Mouse (Mus musculus): ENCODE measurements around the gene Kcnab1. TPM values are rescaled to one million over a fixed set of nuclear protein-coding genes. Genes with fewer than 3 reads are reported as not detected.
"Not testable (repeated sequence)": the region's sequence is repeated elsewhere in the genome, so short reads cannot be mapped to it uniquely, and the experiment has no call there.

Kcnab1 gene
- polyA plus RNA-seq, 1 experiment: 0.05 TPM

GRCm38 (mm10) chr3:65385771-65386170 lies 276.6 kb downstream of the Kcnab1 start:
- Histone ChIP-seq H3K36me3 (ENCODE audit: control insufficient read depth, insufficient read depth, low read length) (peaks cover 58% of the 10 kb centered on the region), H3K27me3 (ENCODE audit: control insufficient read depth, insufficient read depth, low read length) (no peaks in the 10 kb centered on the region), H3K27ac (ENCODE audit: insufficient read depth, low read depth, low read length) (no peak overlapping the region), H3K4me1 (ENCODE audit: control insufficient read depth, insufficient read depth, insufficient read length, low read length) (no peaks in the 10 kb centered on the region), H3K4me3 (ENCODE audit: low read depth, low read length) (no peak overlapping the region)
- TF ChIP-seq POLR2A (IDR thresholded peaks at IDR 0.05; ENCODE audit: low read depth, low read length) (no peak), CTCF (IDR thresholded peaks at IDR 0.05; ENCODE audit: extremely low read depth, insufficient read length, insufficient replicate concordance, low read depth, low read length) (no peak)

GRCm38 (mm10) chr3:65391222-65391783 lies 282.1 kb downstream of the Kcnab1 start:
- no peaks in the 10 kb centered on the region for H3K27me3 ChIP-seq (ENCODE audit: control insufficient read depth, insufficient read depth, low read length)
- 34% methylated on average over 6 of the region's 6 CpGs for WGBS
- no peak for TF ChIP-seq POLR2A (IDR thresholded peaks at IDR 0.05; ENCODE audit: low read depth, low read length)
- no peak overlapping the region; the same call in 1 of the 2 replicates for H3K27ac ChIP-seq (ENCODE audit: insufficient read depth, low read depth, low read length)
- H3K36me3 ChIP-seq (ENCODE audit: control insufficient read depth, insufficient read depth, low read length): peaks cover 29% of the 10 kb centered on the region
- peak overlapping the region; percentile 86 for H3K4me3 ChIP-seq (ENCODE audit: low read depth, low read length)
- no peaks in the 10 kb centered on the region for H3K4me1 ChIP-seq (ENCODE audit: control insufficient read depth, insufficient read depth, insufficient read length, low read length)

- WGBS: under 1% methylated on average over 37 of the region's 37 CpGs
- no peaks in the 10 kb centered on the region; the same call in 1 of the 2 replicates for H3K4me1 ChIP-seq (ENCODE audit: control insufficient read depth, insufficient read depth, insufficient read length, low read length)
- TF ChIP-seq CTCF (IDR thresholded peaks at IDR 0.05; ENCODE audit: extremely low read depth, insufficient read length, insufficient replicate concordance, low read depth, low read length) (no peak), POLR2A (IDR thresholded peaks at IDR 0.05; ENCODE audit: low read depth, low read length) (no peak)
- H3K4me3 ChIP-seq (ENCODE audit: low read depth, low read length): peak overlapping the region; percentile 86
- H3K27ac ChIP-seq (ENCODE audit: insufficient read depth, low read depth, low read length): peak overlapping the region; percentile 62
- H3K36me3 ChIP-seq (ENCODE audit: control insufficient read depth, insufficient read depth, low read length): peaks cover 24% of the 10 kb centered on the region
- no peaks in the 10 kb centered on the region for H3K27me3 ChIP-seq (ENCODE audit: control insufficient read depth, insufficient read depth, low read length)
Measured at GRCm38 (mm10) chr3:65391784-65392420, 282.7 kb downstream of the Kcnab1 start.

GRCm38 (mm10) chr3:65392421-65392817 lies 283.2 kb downstream of the Kcnab1 start, which contains the start of gene Ssr3:
TSS of gene Ssr3 (minus strand) at chr3:65392623.
- TF ChIP-seq POLR2A (IDR thresholded peaks at IDR 0.05; ENCODE audit: low read depth, low read length) (peak; percentile 93), CTCF (IDR thresholded peaks at IDR 0.05; ENCODE audit: extremely low read depth, insufficient read length, insufficient replicate concordance, low read depth, low read length) (no peak)
- Histone ChIP-seq H3K4me3 (ENCODE audit: low read depth, low read length) (peak within 1 kb of the TSS; percentile 86), H3K27me3 (ENCODE audit: control insufficient read depth, insufficient read depth, low read length) (no peaks in the 10 kb centered on the region), H3K4me1 (ENCODE audit: control insufficient read depth, insufficient read depth, insufficient read length, low read length) (no peaks in the 10 kb centered on the region; the same call in 1 of the 2 replicates), H3K36me3 (ENCODE audit: control insufficient read depth, insufficient read depth, low read length) (peaks cover 19% of the 10 kb centered on the region), H3K27ac (ENCODE audit: insufficient read depth, low read depth, low read length) (peak within 1 kb of the TSS; percentile 62)
- 1% methylated on average over 36 of the region's 36 CpGs for WGBS

GRCm38 (mm10) chr3:65395111-65395510 lies 285.9 kb downstream of the Kcnab1 start:
- 92% methylated on average over 1 of the region's 1 CpGs for WGBS
- not testable (repeated sequence) for H3K4me3 ChIP-seq (ENCODE audit: low read depth, low read length); H3K36me3 ChIP-seq (ENCODE audit: control insufficient read depth, insufficient read depth, low read length); H3K27me3 ChIP-seq (ENCODE audit: control insufficient read depth, insufficient read depth, low read length); H3K27ac ChIP-seq (ENCODE audit: insufficient read depth, low read depth, low read length); H3K4me1 ChIP-seq (ENCODE audit: control insufficient read depth, insufficient read depth, insufficient read length, low read length)

GRCm38 (mm10) chr3:65396835-65397504 lies 287.8 kb downstream of the Kcnab1 start:
- TF ChIP-seq CTCF (IDR thresholded peaks at IDR 0.05; ENCODE audit: extremely low read depth, insufficient read length, insufficient replicate concordance, low read depth, low read length) (no peak), POLR2A (IDR thresholded peaks at IDR 0.05; ENCODE audit: low read depth, low read length) (no peak)
- Histone ChIP-seq H3K4me3 (ENCODE audit: low read depth, low read length) (no peak overlapping the region), H3K27ac (ENCODE audit: insufficient read depth, low read depth, low read length) (no peak overlapping the region), H3K36me3 (ENCODE audit: control insufficient read depth, insufficient read depth, low read length) (no peaks in the 10 kb centered on the region), H3K27me3 (ENCODE audit: control insufficient read depth, insufficient read depth, low read length) (no peaks in the 10 kb centered on the region; the same call in 1 of the 2 replicates), H3K4me1 (ENCODE audit: control insufficient read depth, insufficient read depth, insufficient read length, low read length) (no peaks in the 10 kb centered on the region; the same call in 1 of the 2 replicates)
- 51% methylated on average over 4 of the region's 4 CpGs for WGBS

- H3K4me3 ChIP-seq (ENCODE audit: low read depth, low read length): no peak overlapping the region
- H3K27ac ChIP-seq (ENCODE audit: insufficient read depth, low read depth, low read length): no peak overlapping the region
- WGBS: 95% methylated on average over 3 of the region's 3 CpGs
- H3K27me3 ChIP-seq (ENCODE audit: control insufficient read depth, insufficient read depth, low read length): no peaks in the 10 kb centered on the region; the same call in 1 of the 2 replicates
- H3K4me1 ChIP-seq (ENCODE audit: control insufficient read depth, insufficient read depth, insufficient read length, low read length): no peaks in the 10 kb centered on the region; the same call in 1 of the 2 replicates
- H3K36me3 ChIP-seq (ENCODE audit: control insufficient read depth, insufficient read depth, low read length): no peaks in the 10 kb centered on the region
- TF ChIP-seq CTCF (IDR thresholded peaks at IDR 0.05; ENCODE audit: extremely low read depth, insufficient read length, insufficient replicate concordance, low read depth, low read length) (no peak), POLR2A (IDR thresholded peaks at IDR 0.05; ENCODE audit: low read depth, low read length) (no peak)
Measured at GRCm38 (mm10) chr3:65397566-65397965, 288.4 kb downstream of the Kcnab1 start.
